Mouse (Mus musculus): ENCODE data around the gene Zdhhc15. TPM values are rescaled to one million over a fixed set of nuclear protein-coding genes. Genes with fewer than 3 reads are reported as not detected.

The Zdhhc15 gene
- polyA plus RNA-seq (2012; rRNA removed) = 3.8 and 4.0 TPM in 2 replicates

DNA sequence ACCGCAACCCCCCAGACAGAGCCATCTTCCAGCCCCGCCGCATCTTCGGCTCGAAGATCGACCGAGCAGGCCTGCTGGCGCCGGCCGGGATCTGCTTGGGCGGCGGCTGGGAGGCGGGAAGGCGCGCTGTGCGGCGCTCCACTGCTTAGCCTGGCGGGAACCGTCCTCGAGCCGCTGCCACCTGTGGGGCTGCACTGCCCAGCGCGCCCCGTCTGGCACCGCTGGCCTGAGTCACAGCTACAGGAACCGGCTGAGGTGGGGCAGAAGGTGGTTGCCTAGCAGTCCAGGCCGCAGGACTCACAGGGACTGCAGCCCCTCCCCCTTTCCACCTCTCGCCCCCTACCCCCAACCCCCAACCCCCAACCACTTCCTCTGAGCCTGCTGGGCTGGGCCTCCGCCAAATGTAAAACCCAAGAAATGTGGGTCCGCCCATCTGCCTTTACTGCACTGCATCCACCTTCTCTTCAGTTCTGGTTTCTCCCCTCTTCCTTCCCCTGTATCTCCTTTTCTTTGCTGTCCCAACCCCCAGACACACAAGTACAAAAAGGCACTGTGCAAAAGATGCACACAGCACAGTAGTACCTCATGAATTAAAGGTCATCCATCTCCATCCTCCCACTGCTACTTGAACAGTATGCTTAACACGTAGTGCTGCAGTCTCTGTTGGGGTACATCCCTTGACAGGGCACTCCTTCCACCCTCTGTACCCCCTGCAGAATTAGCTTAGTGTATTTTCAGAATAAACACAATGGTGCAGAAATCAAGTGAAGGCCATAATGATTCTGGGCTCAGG, at the start of gene Zdhhc15:
Gene Zdhhc15, minus strand, starts transcription at position 308 of the 793 bp plus-strand sequence.

Other genes with a start within 250 kb of the Zdhhc15 start
- gene Uprt, start 188.2 kb downstream of the Zdhhc15 start, polyA plus RNA-seq (2012; rRNA removed) = 5.3 and 6.1 TPM in 2 replicates
- gene Magee2, start 186.2 kb upstream of the Zdhhc15 start, polyA plus RNA-seq (2012; rRNA removed) = 19.0 and 21.2 TPM in 2 replicates